Mouse (Mus musculus) adrenal gland, adult 2 months (tissue): ENCODE measurements around the gene Sipa1l1. TPM values are rescaled to one million over a fixed set of nuclear protein-coding genes. Genes with fewer than 3 reads are reported as not detected.

ENCODE experiments used
- DNase-seq: peaks from one replicate; pipeline ENCODE4 v3.0.0; 2021
- polyA plus RNA-seq: library from polyadenylated mRNA; depleted of rRNA; stranded (reverse); fragments of >200 nt; gene quantifications from 2 replicates; pipeline ENCODE4 v1.2.3, GENCODE M21; 2012
- total RNA-seq, 2 experiments: library from RNA; stranded (reverse); gene quantifications; 2 replicates each; pipeline ENCODE4 v1.2.3; 2021

The Sipa1l1 gene
- total and polyA plus RNA-seq, 3 experiments = 9.7 to 29.7 (median 25.1) TPM

GRCm38 (mm10) chr12:82248501-82248900, 79.4 kb downstream of the Sipa1l1 start:
- DNase-seq = no peak

DNA sequence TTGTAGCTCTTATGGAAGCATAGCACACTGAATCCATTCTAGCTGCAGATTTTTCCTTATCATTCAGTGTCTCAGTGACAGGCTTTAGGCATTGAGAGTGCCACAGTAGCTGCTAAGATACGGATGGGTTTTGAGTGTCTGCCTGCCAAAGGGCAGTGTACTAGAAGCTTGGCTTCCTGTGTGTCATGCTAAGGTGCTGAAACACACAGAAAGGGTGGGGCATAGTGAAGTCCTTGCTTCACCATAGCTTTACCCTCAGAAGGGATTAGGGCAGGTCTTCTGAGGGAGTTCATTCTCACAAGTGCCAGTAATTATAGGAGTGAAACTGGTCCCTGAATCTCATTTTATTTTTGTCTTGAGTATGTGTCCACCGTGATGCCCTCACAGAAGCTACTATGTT, 82.2 kb downstream of the Sipa1l1 start:
- DNase-seq = no peak

DNA sequence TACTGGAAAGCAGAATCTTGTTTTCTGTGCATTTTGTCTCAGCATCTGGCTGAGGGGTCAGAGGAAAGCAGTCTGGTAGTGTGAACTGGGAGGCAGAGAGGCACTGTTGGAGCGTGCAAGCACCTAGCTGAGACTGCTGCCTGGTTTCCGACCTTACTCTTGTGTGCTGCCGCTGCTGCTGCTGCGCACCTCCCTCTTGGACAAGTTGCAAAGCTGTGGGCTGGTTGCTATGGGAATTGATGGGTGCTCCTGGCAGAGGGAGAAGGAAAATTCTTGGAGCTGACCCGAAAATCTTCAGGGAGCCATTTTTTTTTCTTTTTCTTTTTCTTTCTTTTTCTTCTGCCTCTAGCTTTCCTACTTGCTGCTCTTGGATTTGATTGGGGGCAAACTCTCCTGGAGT, 85.0 kb downstream of the Sipa1l1 start:
- peak; percentile 42 for DNase-seq

- DNase-seq = no peak
These were observed 86.9 kb downstream of the Sipa1l1 start for GRCm38 (mm10) chr12:82256012-82256411.

DNA sequence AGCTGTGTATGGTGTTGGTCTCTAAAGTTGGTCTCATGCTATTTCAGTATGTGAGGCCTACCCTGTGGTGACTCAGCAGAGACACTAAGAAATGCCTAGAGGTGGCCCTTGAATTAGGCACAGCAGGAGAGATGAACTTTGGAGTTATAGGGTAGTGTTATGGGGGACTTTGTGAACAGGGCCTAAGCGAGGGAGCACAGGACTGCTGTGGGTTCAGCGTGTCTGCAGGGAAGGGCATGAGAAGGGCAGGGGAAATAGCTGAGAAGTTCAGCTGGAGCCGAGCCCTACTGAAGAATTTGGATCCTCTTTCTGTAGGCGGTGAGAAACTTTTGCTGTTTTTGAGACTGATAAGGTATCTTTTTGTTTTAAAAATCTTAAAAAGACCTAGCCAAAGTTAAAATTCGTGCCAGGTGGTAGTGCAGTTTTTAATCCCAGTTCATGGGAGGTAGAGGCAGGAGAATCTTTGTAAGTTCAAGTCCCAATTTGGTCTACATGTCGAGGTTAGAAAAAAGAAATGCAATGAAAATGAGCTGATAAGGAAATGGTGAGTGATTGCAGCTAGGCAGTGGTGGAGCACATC, 87.9 kb downstream of the Sipa1l1 start:
- no peak for DNase-seq

DNA sequence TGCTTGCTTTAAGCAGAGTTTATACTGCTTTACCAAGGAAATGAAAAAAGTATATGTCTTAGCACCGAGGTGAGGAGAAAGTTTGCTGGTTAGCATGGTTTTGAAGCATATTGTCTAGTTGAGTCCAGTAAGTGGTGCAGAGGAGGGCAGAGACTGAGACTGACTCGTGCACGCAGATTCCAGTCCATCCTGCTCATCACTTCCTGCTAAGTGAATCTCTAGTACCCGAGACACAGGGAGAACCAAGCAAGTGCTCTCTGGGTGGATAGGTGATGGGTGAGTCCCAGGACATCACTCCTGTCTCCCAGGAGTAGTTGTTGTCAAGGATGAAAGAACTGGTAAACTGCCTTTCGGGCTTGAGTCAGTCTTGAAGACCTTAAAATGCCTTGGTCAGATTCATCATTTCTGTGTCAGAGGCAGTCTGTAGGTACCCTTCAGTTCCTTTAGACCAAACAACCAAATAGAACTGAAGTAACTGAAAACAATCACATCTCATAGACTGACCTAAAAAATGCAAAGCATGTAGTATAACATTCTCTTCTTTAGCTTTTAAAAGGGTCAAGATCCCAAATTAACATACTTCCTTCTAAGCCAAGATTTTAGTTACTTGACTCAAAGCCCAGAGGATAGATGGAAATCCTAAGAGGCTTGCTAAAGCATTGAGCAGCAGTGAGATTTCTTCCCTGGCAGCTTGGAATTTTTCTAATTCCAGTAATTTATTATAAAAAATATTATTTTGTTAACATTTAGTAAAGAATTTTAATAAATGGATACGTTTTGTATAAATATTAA, 89.1 kb downstream of the Sipa1l1 start:
- no peak for DNase-seq

DNA sequence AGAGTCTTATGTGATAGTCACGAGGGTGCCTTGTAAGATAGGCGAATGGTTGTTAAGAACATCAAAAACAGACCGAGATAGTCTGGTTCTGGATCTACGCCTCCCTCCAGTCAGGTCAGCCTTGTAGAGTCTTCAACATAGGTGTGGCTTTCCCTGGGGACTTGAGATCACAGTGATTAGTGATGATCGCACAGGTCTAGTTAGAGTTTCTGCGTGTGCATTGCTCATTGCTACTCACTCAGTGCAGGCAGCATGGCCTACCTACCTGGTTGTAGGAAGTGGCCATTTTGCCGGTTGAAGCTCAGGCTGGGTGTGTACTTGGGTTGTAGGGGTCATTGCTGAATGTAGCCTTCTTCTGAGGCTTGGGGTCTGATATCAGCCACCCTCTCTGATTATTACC, 94.3 kb downstream of the Sipa1l1 start:
- DNase-seq = no peak

DNA sequence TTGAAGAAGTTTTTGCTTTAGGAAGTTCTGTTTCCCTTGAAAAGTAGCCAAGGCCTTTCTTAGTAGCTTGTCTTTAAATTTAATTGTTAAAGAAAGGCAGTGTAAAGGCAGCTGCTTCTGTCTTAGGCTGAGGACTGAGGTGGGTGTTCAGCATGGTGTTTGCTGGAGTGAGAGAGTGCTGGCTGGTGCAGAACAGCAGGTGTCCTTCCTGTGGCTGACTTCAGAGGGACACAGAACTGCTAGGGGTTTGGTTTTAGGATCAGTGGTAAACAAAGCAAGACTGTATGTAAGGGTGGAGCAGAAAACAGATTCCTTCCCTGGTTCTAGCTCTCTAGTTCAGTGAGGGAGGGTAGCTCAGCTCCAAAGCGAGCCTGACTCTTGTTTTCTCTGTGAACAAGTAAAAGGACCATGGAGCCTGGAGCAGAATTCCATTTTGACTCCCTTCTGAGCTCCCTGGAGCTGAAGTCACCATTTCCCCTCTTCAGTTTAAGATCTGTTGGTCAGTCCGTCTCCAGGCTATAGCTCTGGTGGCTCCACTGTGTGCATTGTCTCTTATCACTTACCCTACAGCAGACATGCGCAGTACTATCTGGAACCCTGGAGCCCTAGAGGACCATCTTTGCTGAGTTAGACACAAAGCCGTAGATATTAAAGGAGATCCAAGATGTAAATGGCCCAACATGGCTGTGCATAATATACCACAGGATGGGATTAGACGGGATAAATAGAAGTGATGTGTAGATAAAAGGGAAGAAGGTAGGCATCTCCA, 95.1 kb downstream of the Sipa1l1 start:
- DNase-seq = no peak

- DNase-seq = peak; percentile 45
These were observed 96.5 kb downstream of the Sipa1l1 start for GRCm38 (mm10) chr12:82265335-82266274.

DNA sequence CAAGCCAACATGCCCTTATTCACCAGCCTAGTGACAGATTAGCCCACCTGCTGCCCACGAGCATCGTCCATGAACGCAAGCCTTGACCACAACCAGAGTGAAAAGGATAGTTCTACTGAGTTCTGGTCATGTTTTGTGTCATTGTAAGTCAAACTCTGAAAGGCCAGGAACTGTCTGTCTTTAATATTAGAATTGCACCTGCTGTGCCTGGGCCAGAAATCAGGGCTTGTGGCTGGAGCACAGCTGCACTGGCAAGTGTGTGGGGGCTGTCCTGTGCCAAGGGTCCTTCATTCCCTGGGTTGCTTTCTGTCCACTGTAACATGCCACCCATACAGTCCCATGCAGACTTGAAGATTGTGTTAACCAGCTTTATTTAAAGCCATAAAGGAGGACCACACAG, 102.3 kb downstream of the Sipa1l1 start:
- no peak for DNase-seq

GRCm38 (mm10) chr12:82273503-82273902, 104.4 kb downstream of the Sipa1l1 start:
- no peak for DNase-seq

DNA sequence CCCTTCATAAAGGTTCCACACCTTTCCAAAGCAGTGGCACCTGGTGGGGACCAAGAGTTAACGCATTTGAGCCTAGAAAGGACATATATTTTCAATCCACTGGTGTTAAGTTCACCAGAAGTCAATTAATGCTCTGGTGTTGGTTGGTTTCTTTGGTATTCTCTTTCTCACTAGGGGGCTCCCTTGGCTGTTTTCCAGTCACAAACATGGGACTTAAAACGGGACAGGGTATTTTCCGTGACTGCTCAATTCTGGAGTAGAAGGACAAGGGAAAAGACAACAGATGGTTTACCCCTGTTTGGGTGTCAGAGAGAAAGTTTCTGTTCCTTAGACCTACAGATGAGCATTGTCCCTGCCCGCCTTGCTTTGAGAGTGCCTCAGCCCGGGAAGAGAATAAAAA, 105.5 kb downstream of the Sipa1l1 start:
- no peak for DNase-seq

DNA sequence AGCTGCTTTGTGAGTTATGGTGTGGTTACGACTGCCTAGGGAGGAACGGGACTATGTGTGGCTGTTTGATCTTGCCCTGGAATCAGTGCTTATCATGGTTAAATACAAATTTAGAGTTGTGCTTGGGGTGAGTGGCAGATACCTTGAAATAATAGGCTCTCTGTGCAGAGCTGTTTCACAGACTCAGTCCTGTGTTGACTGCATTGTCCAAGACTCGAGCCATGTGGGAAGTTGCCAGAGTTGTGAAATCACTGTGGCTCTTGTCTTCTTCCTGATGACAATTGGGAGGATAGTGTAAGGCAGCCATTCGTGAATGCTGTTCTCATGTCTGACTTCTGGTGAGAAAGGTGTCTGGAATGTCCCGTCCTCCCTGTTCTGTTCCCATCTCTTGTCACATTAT, 106.6 kb downstream of the Sipa1l1 start:
- peak; percentile 32 for DNase-seq

DNA sequence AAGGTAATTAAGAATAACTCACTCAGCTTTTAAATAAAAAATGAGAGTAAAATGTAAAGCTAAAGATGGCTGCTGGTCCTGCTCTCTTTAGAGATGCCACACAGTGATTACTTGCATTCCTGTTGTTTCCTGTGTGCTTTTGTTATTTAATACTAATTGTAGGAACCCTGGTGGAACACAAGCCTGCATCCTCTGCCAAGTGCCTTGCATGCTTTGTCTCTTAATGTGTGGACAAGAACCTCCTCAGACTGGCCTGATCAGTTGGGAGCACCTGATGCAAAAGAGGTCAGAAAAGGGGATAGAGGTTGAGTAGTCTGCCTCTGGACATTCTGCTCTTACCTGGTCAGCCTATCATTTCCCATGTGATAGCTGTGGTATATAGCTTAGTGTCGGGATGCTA, 107.5 kb downstream of the Sipa1l1 start:
- DNase-seq = no peak

DNA sequence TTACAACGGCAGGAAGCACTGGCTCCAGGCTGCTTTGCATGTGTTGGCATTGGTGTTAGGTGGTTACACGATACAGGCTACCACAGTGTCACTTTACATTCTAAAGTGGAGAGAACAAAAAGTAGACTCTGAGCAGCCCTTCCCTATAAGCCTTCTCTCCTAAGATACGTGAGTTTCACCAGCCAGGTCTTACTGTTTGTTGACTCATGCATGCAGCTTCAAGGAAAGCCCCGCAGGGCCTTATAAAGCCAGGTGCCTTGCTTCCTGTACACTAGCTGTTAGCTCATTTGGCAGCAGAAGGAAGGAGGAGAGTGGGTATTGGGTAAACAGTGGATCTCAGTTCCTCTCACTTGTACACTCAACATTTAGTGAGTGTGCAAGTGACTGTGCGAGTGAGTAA, 115.5 kb downstream of the Sipa1l1 start:
- no peak for DNase-seq

DNA sequence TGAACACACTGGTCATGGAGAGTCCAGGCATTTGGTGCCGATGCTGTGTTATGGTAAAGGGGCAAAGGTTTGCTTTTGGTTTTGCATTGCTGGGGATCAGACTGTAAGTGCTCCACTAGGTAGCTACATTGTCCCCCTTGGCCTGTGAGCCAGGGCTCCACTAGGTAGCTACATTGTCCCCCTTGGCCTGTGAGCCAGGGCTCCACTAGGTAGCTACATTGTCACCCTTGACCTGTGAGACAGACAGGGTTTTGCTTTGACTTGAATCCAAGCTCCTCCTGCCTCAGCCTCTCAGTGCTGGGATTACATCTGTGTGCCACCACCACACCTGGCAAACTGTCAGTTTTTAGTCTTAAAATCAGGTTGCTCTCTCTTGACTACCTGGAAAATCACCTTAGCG, 115.9 kb downstream of the Sipa1l1 start:
- no peak for DNase-seq

- no peak for DNase-seq
These were observed 116.9 kb downstream of the Sipa1l1 start for GRCm38 (mm10) chr12:82286068-82286467.

DNA sequence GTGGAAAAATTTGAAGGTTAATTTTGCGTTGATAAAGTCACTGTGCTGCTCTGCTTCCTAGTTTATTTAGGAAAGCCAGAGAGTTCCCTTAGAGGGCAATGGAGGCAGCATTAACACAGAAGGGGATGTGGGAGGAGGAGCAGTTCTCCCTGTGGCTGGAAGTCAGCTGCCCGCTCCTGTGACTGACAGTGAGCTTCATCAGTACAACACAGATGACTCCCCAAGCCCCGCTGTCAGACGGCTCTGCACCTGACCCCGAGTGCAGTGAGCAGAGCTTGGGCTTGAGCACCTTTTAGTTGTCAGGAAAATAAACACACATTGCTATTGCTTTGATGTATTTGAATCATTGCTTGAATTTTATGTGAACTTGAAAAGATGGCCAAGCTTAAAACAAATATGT, 117.7 kb downstream of the Sipa1l1 start:
- DNase-seq = no peak

DNA sequence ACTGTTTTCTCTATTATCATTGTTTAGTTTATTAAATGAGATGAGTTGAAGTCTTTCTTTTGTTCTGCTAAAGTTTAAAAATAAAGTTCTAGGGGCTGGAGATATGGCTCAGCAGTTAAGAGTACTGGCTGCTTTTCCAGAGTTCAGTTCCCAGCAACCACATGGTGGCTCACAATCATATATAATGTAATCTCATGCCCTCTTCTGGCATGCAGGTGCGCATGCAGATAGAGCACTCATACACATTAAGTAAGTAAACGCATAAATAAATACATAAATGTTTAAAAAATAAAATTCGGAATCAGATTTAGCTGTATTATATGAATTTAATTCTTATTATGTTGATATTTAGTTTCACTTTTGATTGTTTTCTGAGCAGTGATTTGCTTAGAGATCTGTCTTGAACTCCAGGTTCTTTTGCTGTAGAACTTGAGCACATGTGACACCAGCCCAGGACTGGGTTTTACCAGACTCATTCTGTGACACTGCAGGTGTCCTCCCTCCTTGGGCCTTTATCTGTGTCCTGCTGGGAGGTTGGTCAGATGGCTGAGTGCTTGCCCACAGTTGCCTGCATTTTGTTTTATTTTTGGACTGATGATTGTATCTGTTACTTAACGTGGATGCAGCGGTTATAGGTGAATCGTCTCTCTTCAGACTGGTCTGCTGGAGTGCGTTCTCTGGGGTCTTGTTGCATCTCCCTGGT, 124.6 kb downstream of the Sipa1l1 start:
- no peak for DNase-seq

DNA sequence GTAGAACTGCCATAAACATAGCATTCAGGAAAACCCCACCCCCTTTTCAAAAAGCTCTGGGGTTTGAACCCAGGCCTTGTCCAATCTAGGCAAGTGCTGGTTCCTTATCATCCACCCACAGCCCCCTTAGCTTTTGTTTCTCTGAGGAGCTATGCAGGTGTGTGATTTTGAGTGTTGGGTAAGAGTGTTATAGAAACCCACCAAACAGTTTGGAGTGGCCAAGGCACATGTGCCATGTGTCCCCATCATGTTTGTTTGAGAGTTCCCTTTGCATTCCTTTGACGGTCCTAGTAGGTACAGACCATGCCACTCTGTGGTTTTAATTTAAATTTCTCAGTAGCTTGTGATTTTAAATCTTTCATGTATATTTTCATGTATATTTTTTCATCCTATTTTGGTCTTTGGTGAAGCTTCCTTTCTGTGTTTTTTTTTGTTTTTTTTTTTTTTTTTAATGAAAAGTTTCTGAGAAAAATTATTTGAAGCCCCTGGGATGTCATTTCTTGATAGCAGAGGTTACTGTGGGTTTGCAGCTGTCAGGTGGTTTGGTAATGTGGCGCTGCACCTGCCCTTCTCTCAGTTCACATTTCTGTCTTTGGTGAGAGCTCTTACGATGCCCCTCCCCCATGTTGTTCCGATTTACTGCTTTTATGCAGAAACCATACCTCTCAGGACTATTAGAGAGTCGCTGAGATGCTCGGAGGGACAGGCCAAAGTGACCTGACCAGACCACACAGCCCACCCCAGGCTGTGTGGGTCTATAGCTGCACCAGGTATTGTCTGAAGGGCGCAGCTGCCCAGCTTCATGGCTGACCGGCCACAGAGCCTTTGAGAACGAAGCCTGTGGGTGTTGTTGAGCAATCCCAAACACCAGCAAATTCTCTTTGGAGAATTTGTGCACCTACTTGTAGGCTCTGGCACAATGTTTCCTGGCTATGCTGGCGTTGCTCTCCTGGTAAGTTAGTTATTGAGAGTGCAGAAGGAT, 126.1 kb downstream of the Sipa1l1 start:
- DNase-seq = no peak
